Mouse (Mus musculus): ENCODE results near the gene Abo.

Abo gene

DNA sequence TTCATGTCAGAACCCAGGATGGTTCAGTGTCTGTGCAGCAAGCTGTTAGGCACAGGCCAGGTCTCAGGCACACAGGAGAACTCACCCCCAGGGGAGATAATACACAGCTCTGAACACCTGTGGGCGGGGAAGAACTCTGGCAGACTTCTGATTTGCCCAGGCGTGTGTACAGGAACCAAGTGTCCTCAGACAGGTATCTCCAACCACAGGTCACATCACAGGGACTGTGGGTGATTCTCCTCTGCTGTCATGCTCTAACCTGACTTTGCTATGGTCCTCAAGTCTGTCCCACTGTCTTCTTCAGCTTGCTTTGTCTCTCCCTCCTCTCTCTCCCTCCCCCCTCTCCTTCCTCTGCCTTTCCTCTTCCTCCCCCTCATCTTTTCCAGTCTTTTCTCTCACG is at the start of gene Abo:
Abo (minus strand) TSS at position 101 of the 400 bp plus-strand sequence.
- in situ Hi-C loops (cut with MboI, MseI): no loop called here

- in situ Hi-C loops (cut with MboI, MseI): loop anchor here in 1 of 2 experiments (25.0 kb wide), 1 partner anchor 1702 kb away; the partner anchor contains the start of genes Fam166a, Nelfb, Stpg3 and Tubb4b
Observed at GRCm38 (mm10) chr2:26914148-26914941, 49.6 kb upstream of the Abo start.

- in situ Hi-C loops (cut with MboI, MseI): loop anchor here in 1 of 2 experiments (25.0 kb wide), 1 partner anchor 1701 kb away; the partner anchor contains the start of genes Fam166a, Nelfb, Stpg3 and Tubb4b
Observed at GRCm38 (mm10) chr2:26913416-26914147, 48.8 kb upstream of the Abo start.

DNA sequence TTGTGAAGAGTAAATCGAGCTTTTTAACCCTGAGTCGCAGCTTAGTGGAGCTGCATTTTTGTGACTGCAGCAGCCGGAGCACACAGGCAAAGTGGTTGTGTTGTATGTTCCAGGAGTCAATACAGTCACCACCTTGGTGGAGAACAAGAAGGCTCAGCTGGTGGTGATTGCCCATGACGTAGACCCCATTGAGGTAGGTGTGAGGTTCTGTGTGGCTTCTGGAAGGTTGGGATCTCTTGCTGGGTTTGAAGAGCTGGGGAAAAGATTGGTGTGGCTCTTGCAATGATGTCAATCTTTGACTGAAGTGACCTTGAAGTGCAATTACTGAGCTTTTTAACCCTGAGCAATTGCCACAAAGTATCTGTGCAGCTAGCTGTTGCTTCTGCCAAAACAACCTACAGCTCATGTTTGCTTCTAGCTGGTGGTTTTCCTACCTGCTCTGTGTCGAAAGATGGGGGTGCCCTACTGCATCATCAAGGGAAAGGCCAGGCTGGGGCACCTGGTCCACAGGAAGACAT is 47.5 kb upstream of the Abo start:
- in situ Hi-C loops (cut with MboI, MseI): loop anchor here in 1 of 2 experiments (25.0 kb wide), 1 partner anchor 1700 kb away; the partner anchor contains the start of genes Fam166a, Nelfb, Stpg3 and Tubb4b

- in situ Hi-C loops (cut with MboI, MseI): loop anchor here in 1 of 2 experiments (25.0 kb wide), 1 partner anchor 1699 kb away; the partner anchor contains the start of genes Fam166a, Nelfb, Stpg3 and Tubb4b
Observed at GRCm38 (mm10) chr2:26910994-26911765, 46.4 kb upstream of the Abo start.

- in situ Hi-C loops (cut with MboI, MseI): loop anchor here in 1 of 2 experiments (25.0 kb wide), 1 partner anchor 1698 kb away; the partner anchor contains the start of genes Fam166a, Nelfb, Stpg3 and Tubb4b
Observed at GRCm38 (mm10) chr2:26910124-26910993, 45.6 kb upstream of the Abo start, which contains the start of the genes Med22 and Rpl7a. TSS of gene Med22 (minus strand) at chr2:26910677. TSS of gene Rpl7a (plus strand) at chr2:26910764.

DNA sequence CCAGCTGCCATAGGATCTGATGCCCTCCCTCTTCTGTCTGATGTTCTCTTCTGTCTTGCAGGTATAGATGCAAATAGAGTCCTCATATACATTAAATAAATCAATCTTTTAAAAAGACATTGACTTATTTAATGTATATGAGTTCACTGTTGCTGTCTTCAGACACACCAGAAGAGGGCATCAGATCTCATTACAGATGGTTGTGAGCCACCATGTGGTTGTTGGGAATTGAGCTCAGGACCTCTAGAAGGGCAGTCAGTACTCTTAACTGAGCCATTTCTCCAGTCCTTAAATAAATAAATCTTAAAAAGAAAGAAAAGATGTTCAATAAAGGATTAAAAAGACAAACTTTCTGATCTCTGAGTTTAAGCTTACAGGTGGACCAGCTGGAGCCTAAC is 44.6 kb upstream of the Abo start:
- in situ Hi-C loops (cut with MboI, MseI): loop anchor here (5.0 to 25.0 kb wide), 2 partner anchors 467 to 1697 kb away; partner anchors contain the start of genes Fam166a (in 1 of the 2), Nelfb (in 1 of the 2), Stpg3 (in 1 of the 2) and Tubb4b (in 1 of the 2)

DNA sequence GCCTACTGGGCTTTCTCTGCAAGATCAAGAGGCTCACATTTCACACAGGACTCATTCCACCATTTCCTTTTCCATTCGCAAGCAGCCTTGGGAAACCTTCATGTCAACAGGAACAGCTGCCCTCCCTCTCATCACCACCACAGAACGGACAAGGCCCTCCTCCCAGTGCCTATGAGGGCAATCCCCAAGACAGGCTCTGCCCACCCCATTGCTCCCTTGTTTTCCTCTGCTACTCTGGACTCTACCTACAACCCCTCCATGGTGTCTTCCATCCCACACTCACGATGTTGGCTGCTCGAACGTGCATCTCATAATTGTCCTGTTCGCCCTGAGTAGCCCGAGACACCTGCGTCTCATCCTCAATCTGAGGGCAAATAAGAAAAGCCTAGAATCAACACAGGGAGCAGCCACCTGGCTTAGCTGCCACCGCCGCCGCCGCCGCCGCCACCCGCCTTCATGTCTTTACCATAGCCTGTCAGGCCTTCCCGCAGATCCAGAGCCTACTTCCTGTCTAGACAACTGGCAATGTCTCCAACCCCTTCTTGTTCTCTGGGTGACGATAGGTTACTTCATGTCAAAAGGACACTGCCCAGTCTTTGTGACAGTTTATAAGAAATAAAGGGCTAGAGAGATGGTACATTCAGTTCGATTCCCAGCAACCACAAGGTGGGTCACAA is 44.1 kb upstream of the Abo start:
- in situ Hi-C loops (cut with MboI, MseI): loop anchor here (5.0 to 25.0 kb wide), 2 partner anchors 467 to 1697 kb away; partner anchors contain the start of genes Fam166a (in 1 of the 2), Nelfb (in 1 of the 2), Stpg3 (in 1 of the 2) and Tubb4b (in 1 of the 2)

- in situ Hi-C loops (cut with MboI, MseI): loop anchor here (5.0 to 25.0 kb wide), 2 partner anchors 465 to 1695 kb away; partner anchors contain the start of genes Fam166a (in 1 of the 2), Nelfb (in 1 of the 2), Stpg3 (in 1 of the 2) and Tubb4b (in 1 of the 2)
Observed at GRCm38 (mm10) chr2:26907109-26907508, 42.3 kb upstream of the Abo start.

GRCm38 (mm10) chr2:26906431-26906830 is 41.7 kb upstream of the Abo start:
- in situ Hi-C loops (cut with MboI, MseI): loop anchor here (5.0 to 25.0 kb wide), 2 partner anchors 464 to 1694 kb away; partner anchors contain the start of genes Fam166a (in 1 of the 2), Nelfb (in 1 of the 2), Stpg3 (in 1 of the 2) and Tubb4b (in 1 of the 2)

DNA sequence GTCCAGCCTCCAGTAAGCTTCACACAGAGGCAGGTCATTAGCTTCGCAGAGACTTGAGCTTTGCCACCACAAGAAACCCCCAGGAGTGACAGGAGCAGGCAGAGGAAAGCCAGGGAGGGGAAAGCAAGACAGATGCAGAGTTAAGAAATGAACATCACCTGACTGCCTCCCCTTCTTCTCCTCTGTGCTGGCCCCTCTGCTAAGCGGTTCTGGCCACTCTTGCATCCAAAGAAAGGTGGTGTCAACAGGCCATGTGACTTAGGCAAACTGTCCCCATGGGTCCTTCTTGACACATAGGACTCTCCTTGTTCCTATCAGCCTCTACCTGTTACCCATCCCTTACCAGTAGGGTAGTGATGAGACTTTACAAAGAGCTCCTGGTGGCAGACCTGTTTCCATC is 41.2 kb upstream of the Abo start:
- in situ Hi-C loops (cut with MboI, MseI): loop anchor here (5.0 to 25.0 kb wide), 2 partner anchors 464 to 1694 kb away; partner anchors contain the start of genes Fam166a (in 1 of the 2), Nelfb (in 1 of the 2), Stpg3 (in 1 of the 2) and Tubb4b (in 1 of the 2)

DNA sequence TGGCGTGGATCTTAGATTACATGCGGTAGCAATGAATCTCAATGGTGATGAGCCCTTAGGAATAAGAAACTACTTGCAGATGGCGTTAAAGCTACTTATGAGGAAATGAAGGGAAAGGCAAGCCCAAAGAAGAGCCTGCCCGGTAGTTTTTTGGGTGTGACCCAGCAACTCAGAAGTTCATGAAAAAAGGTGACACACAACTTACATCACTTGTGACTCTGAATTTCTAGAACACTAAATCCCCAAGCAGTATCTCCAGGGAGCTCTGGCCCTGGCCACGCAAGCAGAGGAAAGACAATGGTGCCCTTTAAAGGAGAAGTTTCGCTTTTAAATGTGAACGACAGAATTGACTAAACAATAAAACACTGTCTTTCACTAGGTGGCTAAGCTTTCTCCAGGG is 38.5 kb upstream of the Abo start:
- in situ Hi-C loops (cut with MboI, MseI): loop anchor here (5.0 to 25.0 kb wide), 3 partner anchors 59 to 1691 kb away; partner anchors contain the start of genes Fam166a (in 1 of the 2), Nelfb (in 1 of the 2), Rexo4 (in 1 of the 2) and Stpg3 (in 1 of the 2)

- in situ Hi-C loops (cut with MboI, MseI): loop anchor here (5.0 to 25.0 kb wide), 3 partner anchors 60 to 1690 kb away; partner anchors contain the start of genes Fam166a (in 1 of the 2), Nelfb (in 1 of the 2), Rexo4 (in 1 of the 2) and Stpg3 (in 1 of the 2)
Observed at GRCm38 (mm10) chr2:26902467-26903220, 37.9 kb upstream of the Abo start, which contains the start of gene Surf6. TSS of gene Surf6 (minus strand) at chr2:26902879.

GRCm38 (mm10) chr2:26901834-26902400 is 37.1 kb upstream of the Abo start:
- in situ Hi-C loops (cut with MboI, MseI): loop anchor here (5.0 to 25.0 kb wide), 3 partner anchors 60 to 1690 kb away; partner anchors contain the start of genes Fam166a (in 1 of the 2), Nelfb (in 1 of the 2), Rexo4 (in 1 of the 2) and Stpg3 (in 1 of the 2)

GRCm38 (mm10) chr2:26900731-26901130 is 36.0 kb upstream of the Abo start:
- in situ Hi-C loops (cut with MboI, MseI): loop anchor here (5.0 to 25.0 kb wide), 3 partner anchors 62 to 1688 kb away; partner anchors contain the start of genes Fam166a (in 1 of the 2), Nelfb (in 1 of the 2), Rexo4 (in 1 of the 2) and Stpg3 (in 1 of the 2)

- in situ Hi-C loops (cut with MboI, MseI): loop anchor here in 1 of 2 experiments (5.0 kb wide), 1 partner anchor 244 kb away; no protein-coding TSS in a partner anchor
Observed at GRCm38 (mm10) chr2:26895898-26896297, 31.1 kb upstream of the Abo start.

All from T-helper 17 cell (primary cell).